Mouse (Mus musculus): ENCODE data around the gene Ptov1. TPM values are rescaled to one million over a fixed set of nuclear protein-coding genes. Genes with fewer than 3 reads are reported as not detected.

Gene Ptov1
- polyA plus RNA-seq (2014; fragmentation: Nextera tagmentation; extraction: Ambion mirVana): 314 and 331 TPM in 2 replicates

- peaks cover 12% of the 10 kb centered on the region for H3K4me1 ChIP-seq (replicated peaks; ENCODE audit: control insufficient read depth, insufficient read depth, low read length)
These were observed at the start of gene Ptov1 for GRCm38 (mm10) chr7:44869697-44870528. Gene Ptov1, minus strand, starts transcription at chr7:44869788.

GRCm38 (mm10) chr7:44919127-44919526 is 49.5 kb upstream of the Ptov1 start:
- ATAC-seq (ENCODE audit: low FRiP score): no peak
- Histone ChIP-seq H3K27me3 (ENCODE audit: control insufficient read depth, insufficient read depth, low read length) (no peaks in the 10 kb centered on the region), H3K27ac (ENCODE audit: low read depth, low read length) (no peak overlapping the region), H3K9me3 (ENCODE audit: control insufficient read depth, low read length) (no peaks in the 10 kb centered on the region), H3K9ac (ENCODE audit: low read depth, low read length) (no peak overlapping the region), H3K4me1 (replicated peaks; ENCODE audit: control insufficient read depth, insufficient read depth, low read length) (no peaks in the 10 kb centered on the region), H3K4me2 (replicated peaks; ENCODE audit: low read depth, low read length) (no peak overlapping the region), H3K4me3 (ENCODE audit: low read depth, low read length) (no peak overlapping the region), H3K36me3 (ENCODE audit: control insufficient read depth, insufficient read depth, low read length) (0 out of 2 replicates have a peak, but pooled peaks cover 10% of the 10 kb centered on the region)
- DNase-seq (ENCODE audit: low spot score): no peak
- 91% methylated on average over 5 of the region's 5 CpGs for WGBS

More at GRCm38 (mm10) chr7:44869697-44870528, at the start of gene Ptov1:
- Histone ChIP-seq H3K9ac (ENCODE audit: low read depth, low read length) (peak within 1 kb of the TSS; percentile 100), H3K36me3 (ENCODE audit: control insufficient read depth, insufficient read depth, low read length) (0 out of 2 replicates have a peak, but pooled peaks cover 4% of the 10 kb centered on the region), H3K27ac (ENCODE audit: low read depth, low read length) (peak within 1 kb of the TSS; percentile 100), H3K9me3 (ENCODE audit: control insufficient read depth, low read length) (no peaks in the 10 kb centered on the region), H3K4me2 (replicated peaks; ENCODE audit: low read depth, low read length) (peak within 1 kb of the TSS; percentile 79), H3K4me3 (ENCODE audit: low read depth, low read length) (peak within 1 kb of the TSS; percentile 98), H3K27me3 (ENCODE audit: control insufficient read depth, insufficient read depth, low read length) (no peaks in the 10 kb centered on the region)
- ATAC-seq (ENCODE audit: low FRiP score) (peak; percentile 95), DNase-seq (ENCODE audit: low spot score) (peak; percentile 93)
- 12% methylated on average over 29 of the region's 29 CpGs for WGBS

GRCm38 (mm10) chr7:44918219-44918618 is 48.6 kb upstream of the Ptov1 start:
- ATAC-seq (ENCODE audit: low FRiP score) (no peak), DNase-seq (ENCODE audit: low spot score) (no peak)
- Histone ChIP-seq H3K4me2 (replicated peaks; ENCODE audit: low read depth, low read length) (no peak overlapping the region), H3K36me3 (ENCODE audit: control insufficient read depth, insufficient read depth, low read length) (0 out of 2 replicates have a peak, but pooled peaks cover 10% of the 10 kb centered on the region), H3K4me3 (ENCODE audit: low read depth, low read length) (no peak overlapping the region), H3K9me3 (ENCODE audit: control insufficient read depth, low read length) (no peaks in the 10 kb centered on the region), H3K9ac (ENCODE audit: low read depth, low read length) (no peak overlapping the region), H3K27ac (ENCODE audit: low read depth, low read length) (no peak overlapping the region), H3K27me3 (ENCODE audit: control insufficient read depth, insufficient read depth, low read length) (no peaks in the 10 kb centered on the region), H3K4me1 (replicated peaks; ENCODE audit: control insufficient read depth, insufficient read depth, low read length) (no peaks in the 10 kb centered on the region)
- WGBS: 91% methylated on average over 3 of the region's 3 CpGs

- H3K4me1 ChIP-seq (replicated peaks; ENCODE audit: control insufficient read depth, insufficient read depth, low read length): no peaks in the 10 kb centered on the region
- no peaks in the 10 kb centered on the region for H3K27me3 ChIP-seq (ENCODE audit: control insufficient read depth, insufficient read depth, low read length)
- WGBS: 94% methylated on average over 4 of the region's 4 CpGs
- no peak for ATAC-seq (ENCODE audit: low FRiP score)
- no peaks in the 10 kb centered on the region for H3K9me3 ChIP-seq (ENCODE audit: control insufficient read depth, low read length)
- no peak for DNase-seq (ENCODE audit: low spot score)
- H3K4me3 ChIP-seq (ENCODE audit: low read depth, low read length): no peak overlapping the region
- 0 out of 2 replicates have a peak, but pooled peaks cover 5% of the 10 kb centered on the region for H3K36me3 ChIP-seq (ENCODE audit: control insufficient read depth, insufficient read depth, low read length)
- H3K27ac ChIP-seq (ENCODE audit: low read depth, low read length): no peak overlapping the region
- no peak overlapping the region for H3K9ac ChIP-seq (ENCODE audit: low read depth, low read length)
- H3K4me2 ChIP-seq (replicated peaks; ENCODE audit: low read depth, low read length): no peak overlapping the region
These were observed 47.3 kb upstream of the Ptov1 start for GRCm38 (mm10) chr7:44916881-44917280.

- H3K4me1 ChIP-seq (replicated peaks; ENCODE audit: control insufficient read depth, insufficient read depth, low read length): no peaks in the 10 kb centered on the region
- WGBS: 87% methylated on average over 6 of the region's 6 CpGs
- no peak overlapping the region for H3K27ac ChIP-seq (ENCODE audit: low read depth, low read length)
These were observed 46.6 kb upstream of the Ptov1 start for GRCm38 (mm10) chr7:44916191-44916590.

GRCm38 (mm10) chr7:44915314-44915713 is 45.7 kb upstream of the Ptov1 start:
- no peak overlapping the region for H3K4me3 ChIP-seq (ENCODE audit: low read depth, low read length)
- 0 out of 2 replicates have a peak, but pooled peaks cover 5% of the 10 kb centered on the region for H3K36me3 ChIP-seq (ENCODE audit: control insufficient read depth, insufficient read depth, low read length)
- H3K27ac ChIP-seq (ENCODE audit: low read depth, low read length): no peak overlapping the region
- no peaks in the 10 kb centered on the region for H3K9me3 ChIP-seq (ENCODE audit: control insufficient read depth, low read length)
- WGBS: 96% methylated on average over 9 of the region's 9 CpGs
- no peak for ATAC-seq (ENCODE audit: low FRiP score)
- H3K27me3 ChIP-seq (ENCODE audit: control insufficient read depth, insufficient read depth, low read length): no peaks in the 10 kb centered on the region
- no peak for DNase-seq (ENCODE audit: low spot score)
- no peak overlapping the region for H3K4me2 ChIP-seq (replicated peaks; ENCODE audit: low read depth, low read length)
- no peak overlapping the region for H3K9ac ChIP-seq (ENCODE audit: low read depth, low read length)
- no peaks in the 10 kb centered on the region for H3K4me1 ChIP-seq (replicated peaks; ENCODE audit: control insufficient read depth, insufficient read depth, low read length)

More at GRCm38 (mm10) chr7:44916191-44916590, 46.6 kb upstream of the Ptov1 start:
- H3K4me3 ChIP-seq (ENCODE audit: low read depth, low read length): no peak overlapping the region
- no peak overlapping the region for H3K4me2 ChIP-seq (replicated peaks; ENCODE audit: low read depth, low read length)
- ATAC-seq (ENCODE audit: low FRiP score) (no peak), DNase-seq (ENCODE audit: low spot score) (no peak)
- H3K9me3 ChIP-seq (ENCODE audit: control insufficient read depth, low read length): no peaks in the 10 kb centered on the region
- H3K27me3 ChIP-seq (ENCODE audit: control insufficient read depth, insufficient read depth, low read length): no peaks in the 10 kb centered on the region
- H3K36me3 ChIP-seq (ENCODE audit: control insufficient read depth, insufficient read depth, low read length): 0 out of 2 replicates have a peak, but pooled peaks cover 5% of the 10 kb centered on the region
- no peak overlapping the region for H3K9ac ChIP-seq (ENCODE audit: low read depth, low read length)

GRCm38 (mm10) chr7:44914396-44914795 is 44.8 kb upstream of the Ptov1 start:
- H3K27ac ChIP-seq (ENCODE audit: low read depth, low read length): no peak overlapping the region
- WGBS: 90% methylated on average over 2 of the region's 2 CpGs
- no peak for ATAC-seq (ENCODE audit: low FRiP score)
- no peak overlapping the region for H3K9ac ChIP-seq (ENCODE audit: low read depth, low read length)
- no peaks in the 10 kb centered on the region for H3K27me3 ChIP-seq (ENCODE audit: control insufficient read depth, insufficient read depth, low read length)
- H3K4me3 ChIP-seq (ENCODE audit: low read depth, low read length): no peak overlapping the region
- no peak for DNase-seq (ENCODE audit: low spot score)
- H3K36me3 ChIP-seq (ENCODE audit: control insufficient read depth, insufficient read depth, low read length): 0 out of 2 replicates have a peak, but pooled peaks cover 5% of the 10 kb centered on the region
- no peaks in the 10 kb centered on the region for H3K4me1 ChIP-seq (replicated peaks; ENCODE audit: control insufficient read depth, insufficient read depth, low read length)
- H3K9me3 ChIP-seq (ENCODE audit: control insufficient read depth, low read length): no peaks in the 10 kb centered on the region
- H3K4me2 ChIP-seq (replicated peaks; ENCODE audit: low read depth, low read length): no peak overlapping the region

- DNase-seq (ENCODE audit: low spot score) (no peak), ATAC-seq (ENCODE audit: low FRiP score) (no peak)
- no peak overlapping the region for H3K4me3 ChIP-seq (ENCODE audit: low read depth, low read length)
- H3K27me3 ChIP-seq (ENCODE audit: control insufficient read depth, insufficient read depth, low read length): no peaks in the 10 kb centered on the region
- H3K9me3 ChIP-seq (ENCODE audit: control insufficient read depth, low read length): no peaks in the 10 kb centered on the region
- peaks cover 11% of the 10 kb centered on the region for H3K36me3 ChIP-seq (ENCODE audit: control insufficient read depth, insufficient read depth, low read length)
- H3K9ac ChIP-seq (ENCODE audit: low read depth, low read length): no peak overlapping the region
- H3K27ac ChIP-seq (ENCODE audit: low read depth, low read length): no peak overlapping the region
- no peak overlapping the region for H3K4me2 ChIP-seq (replicated peaks; ENCODE audit: low read depth, low read length)
- 91% methylated on average over 15 of the region's 15 CpGs for WGBS
- H3K4me1 ChIP-seq (replicated peaks; ENCODE audit: control insufficient read depth, insufficient read depth, low read length): no peaks in the 10 kb centered on the region
These were observed 39.3 kb upstream of the Ptov1 start for GRCm38 (mm10) chr7:44908706-44909476.

Measured in hindbrain, embryonic 11.5 days (tissue).